Mouse (Mus musculus): ENCODE results near the gene Col16a1. TPM values are rescaled to one million over a fixed set of nuclear protein-coding genes. Genes with fewer than 3 reads are reported as not detected.

Col16a1 gene
- total RNA-seq, 2 experiments from 2014 or later = 62.1 to 69.1 TPM

- no peak for DNase-seq (ENCODE audit: low spot score in 2 of 2)
These were observed 78.3 kb downstream of the Col16a1 start for GRCm38 (mm10) chr4:130125935-130126334.

- no peak for DNase-seq (ENCODE audit: low spot score in 2 of 2)
These were observed 81.3 kb downstream of the Col16a1 start for GRCm38 (mm10) chr4:130128907-130129306.

GRCm38 (mm10) chr4:130130082-130130481 lies 82.4 kb downstream of the Col16a1 start:
- DNase-seq (ENCODE audit: low spot score in 2 of 2) = no peak

GRCm38 (mm10) chr4:130130641-130131350 lies 83.2 kb downstream of the Col16a1 start:
- DNase-seq (ENCODE audit: low spot score in 2 of 2) = no peak

- DNase-seq (ENCODE audit: low spot score in 2 of 2) = no peak
These were observed 83.9 kb downstream of the Col16a1 start for GRCm38 (mm10) chr4:130131448-130132105.

GRCm38 (mm10) chr4:130133399-130133798 lies 85.8 kb downstream of the Col16a1 start:
- no peak for DNase-seq (ENCODE audit: low spot score in 2 of 2)

GRCm38 (mm10) chr4:130138441-130139213 lies 91.0 kb downstream of the Col16a1 start:
- peak; percentile 51 to 65 for DNase-seq (ENCODE audit: low spot score in 2 of 2)

- DNase-seq (ENCODE audit: low spot score in 2 of 2) = no peak
These were observed 91.5 kb downstream of the Col16a1 start, which contains the start of gene Hcrtr1 for GRCm38 (mm10) chr4:130139214-130139492. Gene Hcrtr1 (minus strand): TSS chr4:130139359.

- no peak for DNase-seq (ENCODE audit: low spot score in 2 of 2)
These were observed 93.4 kb downstream of the Col16a1 start for GRCm38 (mm10) chr4:130140992-130141402.

GRCm38 (mm10) chr4:130141786-130142185 lies 94.1 kb downstream of the Col16a1 start:
- DNase-seq (ENCODE audit: low spot score in 2 of 2) = peak in 1 of 2 experiments; percentile 36

GRCm38 (mm10) chr4:130148405-130148804 lies 100.8 kb downstream of the Col16a1 start:
- no peak for DNase-seq (ENCODE audit: low spot score in 2 of 2)

Other genes starting within 250 kb of the Col16a1 start
- gene Ptp4a2, start 236.6 kb upstream of the Col16a1 start, total RNA-seq (2021) = 100 to 1,000 TPM; 282 to 309 TPM
- under 1 TPM; 0.62 to 0.64 TPM for gene Spocd1, start 118.6 kb upstream of the Col16a1 start, total RNA-seq (2021)
- 10 to 100 TPM; 41.2 to 43.1 TPM for gene Adgrb2, start 63.0 kb upstream of the Col16a1 start, total RNA-seq (2021)
- 10 to 100 TPM; 63.6 to 65.1 TPM for gene Pef1, start 54.7 kb downstream of the Col16a1 start, total RNA-seq (2021)
- 1 to 10 TPM; 1.2 to 1.8 TPM for gene Hcrtr1, start 91.5 kb downstream of the Col16a1 start, total RNA-seq (2021)
- gene Tinagl1, start 127.3 kb downstream of the Col16a1 start, total RNA-seq (2021) = 10 to 100 TPM; 70.0 to 74.0 TPM
- gene Gm853, start 174.6 kb downstream of the Col16a1 start, total RNA-seq (2021) = not detected
- 1 to 10 TPM; 2.5 to 4.2 TPM for gene Serinc2, start 231.4 kb downstream of the Col16a1 start, total RNA-seq (2021)

Measured in adrenal gland, postnatal 4 days (tissue).